Mouse (Mus musculus) liver, embryonic 16.5 days (tissue): ENCODE data around the gene Pla2g3. TPM values are rescaled to one million over a fixed set of nuclear protein-coding genes. Genes with fewer than 3 reads are reported as not detected.

Source experiments
- ATAC-seq: fragments of 200-750 bp; cut with Nextera tagmentation; 2 replicates; pipeline ENCODE4 v1.8.0; 2017; ENCODE audit warnings: low read depth, mild to moderate bottlenecking, moderate number of reproducible peaks, moderate library complexity
- H3K27ac ChIP-seq: fragments of 300-500 bp; sonication (generic); 2 replicates; pipeline ENCODE4 v1.5.1; 2014; ENCODE audit warnings: mild to moderate bottlenecking, low read length
- H3K27me3 ChIP-seq: fragments of 300-500 bp; sonication (generic); 2 replicates; pipeline ENCODE4 v1.6.1; 2014; ENCODE audit warnings: low read depth, low read length, mixed read lengths; ENCODE audit not compliant: control insufficient read depth, insufficient read depth
- H3K36me3 ChIP-seq: fragments of 300-500 bp; sonication (generic); 2 replicates; pipeline ENCODE4 v1.6.1; 2014; ENCODE audit warnings: mild to moderate bottlenecking; ENCODE audit not compliant: control insufficient read depth, insufficient read depth
- H3K4me1 ChIP-seq: fragments of 300-500 bp; sonication (generic); 2 replicates; pipeline ENCODE4 v1.6.1; 2014; ENCODE audit warnings: low read depth, low read length, mixed read lengths; ENCODE audit not compliant: control insufficient read depth
- H3K4me2 ChIP-seq: fragments of 300-500 bp; sonication (generic); 2 replicates; pipeline ENCODE4 v1.6.1; 2014; ENCODE audit warnings: low read depth, low read length, mixed read lengths
- H3K4me3 ChIP-seq: fragments of 300-500 bp; sonication (generic); 2 replicates; pipeline ENCODE4 v1.5.1; 2014; ENCODE audit warnings: low read depth, mild to moderate bottlenecking, low read length
- H3K9ac ChIP-seq: fragments of 300-500 bp; sonication (generic); 2 replicates; pipeline ENCODE4 v1.6.1; 2014; ENCODE audit warnings: low read depth, low read length
- H3K9me3 ChIP-seq: fragments of 300-500 bp; sonication (generic); replicated peaks from 2 replicates; pipeline ENCODE4 v1.6.1; 2016; ENCODE audit warnings: low read length; ENCODE audit not compliant: control insufficient read depth
- WGBS: fragments of 180-500 bp; shearing (Covaris S2); extraction: QIAGEN DNeasy Blood & Tissue Kit; methylation state at CpG from one replicate; pipeline ENCODE4 v1.1.7; 2014; ENCODE audit not compliant: insufficient replicate concordance; 5-methylcytosine and 5-hydroxymethylcytosine counted together
- polyA plus RNA-seq: library from polyadenylated mRNA; unstranded; fragments of >200 nt; fragmentation: Nextera tagmentation; extraction: Ambion mirVana; gene quantifications from 2 replicates; pipeline ENCODE4 v1.2.1, GENCODE M21; 2015

Pla2g3 gene
- polyA plus RNA-seq, 1 experiment from 2014 or later: 0.09 TPM

GRCm38 (mm10) chr11:3545531-3546241, 57.6 kb downstream of the Pla2g3 start:
- no peak overlapping the region for H3K4me2 ChIP-seq
- no peaks in the 10 kb centered on the region for H3K27me3 ChIP-seq
- no peaks in the 10 kb centered on the region for H3K9me3 ChIP-seq
- no peaks in the 10 kb centered on the region for H3K36me3 ChIP-seq
- WGBS: 15% methylated on average over 9 of the region's 9 CpGs
- H3K27ac ChIP-seq: peak overlapping the region; percentile 70
- no peaks in the 10 kb centered on the region for H3K4me1 ChIP-seq
- no peak; the same call in 1 of the 2 replicates for ATAC-seq
- H3K4me3 ChIP-seq: no peak overlapping the region
- no peak overlapping the region for H3K9ac ChIP-seq

GRCm38 (mm10) chr11:3546242-3546562, 58.1 kb downstream of the Pla2g3 start:
- Histone ChIP-seq H3K9ac (no peak overlapping the region), H3K9me3 (no peaks in the 10 kb centered on the region), H3K27me3 (no peaks in the 10 kb centered on the region), H3K36me3 (no peaks in the 10 kb centered on the region), H3K4me2 (no peak overlapping the region), H3K27ac (peak overlapping the region; percentile 70), H3K4me3 (no peak overlapping the region), H3K4me1 (no peaks in the 10 kb centered on the region)
- ATAC-seq: no peak
- 13% methylated on average over 1 of the region's 1 CpGs for WGBS

GRCm38 (mm10) chr11:3547047-3547446, 59.0 kb downstream of the Pla2g3 start:
- no peak overlapping the region for H3K9ac ChIP-seq
- no peaks in the 10 kb centered on the region for H3K36me3 ChIP-seq
- no peak overlapping the region for H3K27ac ChIP-seq
- no peaks in the 10 kb centered on the region for H3K9me3 ChIP-seq
- H3K4me2 ChIP-seq: no peak overlapping the region
- no peak overlapping the region for H3K4me3 ChIP-seq
- H3K27me3 ChIP-seq: no peaks in the 10 kb centered on the region
- ATAC-seq: no peak
- 54% methylated on average over 2 of the region's 2 CpGs for whole genome bisulfite sequencing
- no peaks in the 10 kb centered on the region for H3K4me1 ChIP-seq

- no peak overlapping the region for H3K4me2 ChIP-seq
- no peak overlapping the region for H3K27ac ChIP-seq
- H3K4me3 ChIP-seq: no peak overlapping the region
- H3K9me3 ChIP-seq: no peaks in the 10 kb centered on the region
- no peak overlapping the region for H3K9ac ChIP-seq
- H3K4me1 ChIP-seq: no peaks in the 10 kb centered on the region
- WGBS: 40% methylated on average over 6 of the region's 6 CpGs
- no peaks in the 10 kb centered on the region for H3K36me3 ChIP-seq
- no peaks in the 10 kb centered on the region for H3K27me3 ChIP-seq
- no peak for ATAC-seq
These were observed 59.9 kb downstream of the Pla2g3 start for GRCm38 (mm10) chr11:3547969-3548368.

- ATAC-seq: no peak
- no peaks in the 10 kb centered on the region for H3K36me3 ChIP-seq
These were observed 60.6 kb downstream of the Pla2g3 start for GRCm38 (mm10) chr11:3548564-3549295.

More at GRCm38 (mm10) chr11:3548564-3549295, 60.6 kb downstream of the Pla2g3 start:
- 36% methylated on average over 3 of the region's 3 CpGs for WGBS
- Histone ChIP-seq H3K27me3 (no peaks in the 10 kb centered on the region), H3K4me1 (no peaks in the 10 kb centered on the region), H3K27ac (no peak overlapping the region), H3K9me3 (no peaks in the 10 kb centered on the region), H3K9ac (no peak overlapping the region), H3K4me2 (no peak overlapping the region), H3K4me3 (no peak overlapping the region)

Other genes starting within 250 kb of the Pla2g3 start
- gene Drg1, start 221.9 kb upstream of the Pla2g3 start, polyA plus RNA-seq: 91.6 and 103 TPM in 2 replicates
- 8.7 and 9.2 TPM in 2 replicates for gene Patz1, start 199.4 kb upstream of the Pla2g3 start, polyA plus RNA-seq
- gene Pik3ip1, start 157.9 kb upstream of the Pla2g3 start, polyA plus RNA-seq: 1.4 and 1.9 TPM in 2 replicates
- 6.7 and 7.3 TPM in 2 replicates for gene Limk2, start 79.1 kb upstream of the Pla2g3 start, polyA plus RNA-seq
- gene Rnf185, start 35.9 kb upstream of the Pla2g3 start, polyA plus RNA-seq: 8.4 and 9.0 TPM in 2 replicates
- 0.96 and 1.0 TPM in 2 replicates for gene Inpp5j, start 16.5 kb downstream of the Pla2g3 start, polyA plus RNA-seq
- gene Selenom, start 26.4 kb downstream of the Pla2g3 start, polyA plus RNA-seq: 9.6 and 10.8 TPM in 2 replicates
- 10.4 and 16.7 TPM in 2 replicates for gene Smtn, start 52.3 kb downstream of the Pla2g3 start, polyA plus RNA-seq
- gene Morc2a, start 160.9 kb downstream of the Pla2g3 start, polyA plus RNA-seq: 5.8 and 6.0 TPM in 2 replicates